Mouse (Mus musculus): ENCODE measurements around the gene Psg25. TPM values are rescaled to one million over a fixed set of nuclear protein-coding genes. Genes with fewer than 3 reads are reported as not detected.
"Not testable (repeated sequence)": the region's sequence is repeated elsewhere in the genome, so short reads cannot be mapped to it uniquely, and the experiment has no call there.

The Psg25 gene
- not detected for total RNA-seq (2021)
- long read RNA-seq, experiment 1: 0 reads
- long read RNA-seq, experiment 2: 0 reads

GRCm38 (mm10) chr7:18532169-18532568 is at the start of gene Psg25:
Gene Psg25 (minus strand): TSS chr7:18532269.
- intact Hi-C loops (cut with DNase I): no loop called here
- no peak for DNase-seq

- intact Hi-C loops (cut with DNase I): no loop called here
- DNase-seq: no peak
Measured at GRCm38 (mm10) chr7:18567205-18567604, 35.1 kb upstream of the Psg25 start, which contains the start of gene Psg27. Gene Psg27 (minus strand): TSS chr7:18567305.

GRCm38 (mm10) chr7:18559850-18560249 is 27.8 kb upstream of the Psg25 start:
- intact Hi-C loops (cut with DNase I): no loop called here
- no peak for DNase-seq

GRCm38 (mm10) chr7:18555751-18556150 is 23.7 kb upstream of the Psg25 start:
- intact Hi-C loops (cut with DNase I); DNase-seq: not testable (repeated sequence)

- intact Hi-C loops (cut with DNase I): no loop called here
Measured at GRCm38 (mm10) chr7:18533420-18533819, 1.4 kb upstream of the Psg25 start.

GRCm38 (mm10) chr7:18524668-18525067 is 7.4 kb downstream of the Psg25 start:
- no peak for DNase-seq
- intact Hi-C loops (cut with DNase I): no loop called here

More at GRCm38 (mm10) chr7:18533420-18533819, 1.4 kb upstream of the Psg25 start:
- DNase-seq: no peak

GRCm38 (mm10) chr7:18512848-18513247 is 19.2 kb downstream of the Psg25 start:
- intact Hi-C loops (cut with DNase I); DNase-seq: not testable (repeated sequence)

- DNase-seq; intact Hi-C loops (cut with DNase I): not testable (repeated sequence)
Measured at GRCm38 (mm10) chr7:18512417-18512816, 19.7 kb downstream of the Psg25 start.

- DNase-seq: no peak
- intact Hi-C loops (cut with DNase I): no loop called here
Measured at GRCm38 (mm10) chr7:18511479-18511878, 20.6 kb downstream of the Psg25 start.

GRCm38 (mm10) chr7:18484077-18484476 is 48.0 kb downstream of the Psg25 start, which contains the start of gene Psg26:
Gene Psg26 (minus strand): TSS chr7:18484177.
- DNase-seq: no peak
- intact Hi-C loops (cut with DNase I): no loop called here

Other genes with a start within 250 kb of the Psg25 start
- not detected for gene Psg18, start 177.3 kb downstream of the Psg25 start, total RNA-seq (2021)
- not detected for gene Psg28, start 100.2 kb downstream of the Psg25 start, total RNA-seq (2021)
- not detected for gene Psg26, start 48.1 kb downstream of the Psg25 start, total RNA-seq (2021)
- not detected for gene Psg27, start 35.0 kb upstream of the Psg25 start, total RNA-seq (2021)
- not detected for gene Psg23, start 84.2 kb upstream of the Psg25 start, total RNA-seq (2021)
- gene Psg21, start 124.5 kb upstream of the Psg25 start, total RNA-seq (2021): not detected
- not detected for gene Psg20, start 153.9 kb upstream of the Psg25 start, total RNA-seq (2021)
- not detected for gene Psg22, start 185.8 kb upstream of the Psg25 start, total RNA-seq (2021)